Mouse (Mus musculus): Measurements from ENCODE around the gene Ckm.
A peak's percentile ranks its signal among the peaks of the same experiment; 100 is the strongest.

GRCm38 (mm10) chr7:19420821-19421636 is 16.5 kb downstream of the Ckm start:
- TF ChIP-seq POLR2A (IDR thresholded peaks at IDR 0.05; ENCODE audit: control insufficient read depth in 1 of 2, insufficient read depth in 1 of 2, low read depth in 1 of 2, low read length in 2 of 2, poor library complexity in 1 of 2) (no peak; a peak in 1 of 4 replicates), ZMIZ1 (IDR thresholded peaks at IDR 0.05; ENCODE audit: low read depth, low read length) (no peak), CTCF (IDR thresholded peaks at IDR 0.05 in 2 of 3, conservative IDR thresholded peaks at IDR 0.05 in 1 of 3; ENCODE audit: control insufficient read depth in 1 of 3, insufficient read depth in 1 of 3, low read depth in 2 of 3, low read length in 3 of 3, poor library complexity in 1 of 3, severe bottlenecking in 1 of 3) (no peak), HCFC1 (IDR thresholded peaks at IDR 0.05; ENCODE audit: low read depth, low read length) (0 out of 2 replicates have a peak, but pooled peaks have one; percentile 14), MEF2A (IDR thresholded peaks at IDR 0.05; ENCODE audit: extremely low read depth, insufficient replicate concordance, low read depth, low read length, poor library complexity, severe bottlenecking) (no peak), ZKSCAN1 (IDR thresholded peaks at IDR 0.05; ENCODE audit: low read depth, low read length) (no peak), POLR2AphosphoS2 (IDR thresholded peaks at IDR 0.05; ENCODE audit: low read length) (no peak), BHLHE40 (IDR thresholded peaks at IDR 0.05; ENCODE audit: borderline replicate concordance, low read depth, low read length) (no peak), MYC (IDR thresholded peaks at IDR 0.05; ENCODE audit: low read depth, low read length) (no peak), ZNF384 (IDR thresholded peaks at IDR 0.05; ENCODE audit: low read depth, low read length) (no peak)
